Mouse (Mus musculus): ENCODE data around the gene Apba1.

DNA sequence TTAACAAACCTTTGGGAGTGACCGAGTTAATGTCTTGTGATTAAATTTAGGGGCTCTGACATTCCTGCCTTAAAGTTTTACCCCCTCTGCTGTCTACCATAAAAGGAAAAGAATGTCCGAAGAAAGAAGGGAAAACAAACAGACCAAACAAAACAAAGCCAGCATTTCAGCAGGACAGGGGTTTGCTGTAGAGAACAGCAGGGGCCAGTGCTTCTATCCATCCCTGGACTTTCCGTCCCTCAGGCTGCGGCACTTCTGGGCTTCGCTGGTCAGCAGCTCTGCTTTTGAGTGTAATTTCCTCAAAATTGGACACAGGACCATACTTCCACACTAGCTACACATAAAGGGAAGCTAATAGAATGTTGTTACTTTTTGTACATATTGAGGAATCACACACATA lies 10.2 kb downstream of the Apba1 start:
- TF ChIP-seq CTCF (IDR thresholded peaks at IDR 0.05; ENCODE audit: extremely low read depth, insufficient read depth, low read length): no peak
- no peak for TF ChIP-seq POLR2A (IDR thresholded peaks at IDR 0.05; ENCODE audit: extremely low read depth, insufficient read depth, low read length)

Data from cortical plate, adult 2 months (tissue).